Mouse (Mus musculus) erythroblast, embryonic 14.5 days (primary cell): Measurements from ENCODE around the gene Pcsk7.

ENCODE experiments used
- GATA1 ChIP-seq: IDR thresholded peaks from 2 replicates; pipeline ENCODE4 v1.6.1; 2012; ENCODE audit warnings: low read length, inconsistent platforms, mixed read lengths
- TAL1 ChIP-seq: IDR thresholded peaks from 3 replicates; pipeline ENCODE4 v1.6.1; 2012; ENCODE audit warnings: low read length, inconsistent platforms, mixed read lengths

- TF ChIP-seq GATA1 (no peak), TAL1 (no peak)
These were observed 52.6 kb downstream of the Pcsk7 start for GRCm38 (mm10) chr9:45958851-45959250.
